In the genomic region with DNA sequence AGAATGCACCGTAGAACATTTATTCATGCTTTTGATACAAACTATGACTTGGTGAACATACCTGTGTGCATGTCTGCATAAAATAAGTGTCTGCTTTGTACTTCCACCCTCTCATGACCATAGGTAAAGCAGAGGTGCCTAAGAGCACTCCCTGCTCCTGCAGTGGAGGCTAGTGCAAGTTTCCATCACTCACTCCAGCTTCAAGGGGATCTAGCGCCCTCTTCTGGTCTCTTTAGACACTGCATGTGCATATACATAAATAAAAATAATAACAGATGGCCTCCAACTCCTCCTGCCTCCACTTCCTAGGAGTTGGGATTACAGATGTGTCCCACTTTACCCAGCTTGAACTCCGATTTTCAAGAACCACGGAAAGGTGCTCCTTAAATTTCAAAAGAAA, we compare ENCODE assay signal across 8 mouse cellular contexts. TPM values are rescaled to one million over a fixed set of nuclear protein-coding genes. Genes with fewer than 3 reads are reported as not detected.
DNase-seq lines count a peak whose midpoint lies in the region; ATAC-seq and TF ChIP-seq lines count a peak whose summit lies in the region.

No protein-coding gene starts in this region.

- no peak for ATAC-seq in hindbrain, embryonic 13.5 days (ENCODE audit: low FRiP score)
- no peak for ATAC-seq in limb, embryonic 14.5 days (ENCODE audit: low FRiP score, low read depth)
- ATAC-seq in forebrain, embryonic 15.5 days (replicated peaks), result no peak

- peaks cover 7% of the 10 kb centered on the region for H3K9me3 ChIP-seq in hindbrain, embryonic 10.5 days
- no peaks in the 10 kb centered on the region for H3K9me3 ChIP-seq in hindbrain, embryonic 13.5 days
- no peaks in the 10 kb centered on the region for H3K9me3 ChIP-seq in ES-Bruce4 (replicated peaks; ENCODE audit: control insufficient read depth, insufficient read depth, low read length, poor library complexity, severe bottlenecking)
- no peaks in the 10 kb centered on the region for H3K9me3 ChIP-seq in limb, embryonic 14.5 days (ENCODE audit: control insufficient read depth, low read length)
- H3K9me3 ChIP-seq in forebrain, embryonic 15.5 days, result no peaks in the 10 kb centered on the region

- no peaks in the 10 kb centered on the region for H3K27me3 ChIP-seq in hindbrain, embryonic 10.5 days (ENCODE audit: insufficient read depth, poor library complexity, severe bottlenecking)
- no peaks in the 10 kb centered on the region for H3K27me3 ChIP-seq in hindbrain, embryonic 13.5 days
- no peaks in the 10 kb centered on the region for H3K27me3 ChIP-seq in ES-Bruce4 (ENCODE audit: control insufficient read depth, insufficient read depth, low read length, poor library complexity, severe bottlenecking)
- H3K27me3 ChIP-seq in limb, embryonic 14.5 days (ENCODE audit: control insufficient read depth, insufficient read depth, low read length), result no peaks in the 10 kb centered on the region
- H3K27me3 ChIP-seq in splenic B cell, adult 2 months (ENCODE audit: control insufficient read depth, insufficient read depth, low read length, poor library complexity, severe bottlenecking), result no peaks in the 10 kb centered on the region
- no peaks in the 10 kb centered on the region for H3K27me3 ChIP-seq in forebrain, embryonic 15.5 days

- no peak overlapping the region for H3K4me2 ChIP-seq in hindbrain, embryonic 13.5 days
- H3K4me2 ChIP-seq in limb, embryonic 14.5 days (replicated peaks; ENCODE audit: low read depth, low read length, severe bottlenecking), result no peak overlapping the region
- no peak overlapping the region for H3K4me2 ChIP-seq in forebrain, embryonic 15.5 days (replicated peaks)

- no peaks in the 10 kb centered on the region for H3K4me1 ChIP-seq in hindbrain, embryonic 10.5 days (replicated peaks)
- no peaks in the 10 kb centered on the region for H3K4me1 ChIP-seq in hindbrain, embryonic 13.5 days (replicated peaks)
- no peaks in the 10 kb centered on the region for H3K4me1 ChIP-seq in ES-Bruce4 (ENCODE audit: control insufficient read depth, insufficient read depth, low read length)
- H3K4me1 ChIP-seq in cortical plate, adult 2 months (ENCODE audit: control insufficient read depth, insufficient read depth, low read length), result peaks cover 2% of the 10 kb centered on the region
- no peaks in the 10 kb centered on the region for H3K4me1 ChIP-seq in limb, embryonic 14.5 days (ENCODE audit: control insufficient read depth, insufficient read depth, low read length)
- H3K4me1 ChIP-seq in forebrain, embryonic 15.5 days, result no peaks in the 10 kb centered on the region

- peaks cover 69% of the 10 kb centered on the region for H3K36me3 ChIP-seq in hindbrain, embryonic 10.5 days
- H3K36me3 ChIP-seq in hindbrain, embryonic 13.5 days, result peaks cover 69% of the 10 kb centered on the region
- peaks cover 49% of the 10 kb centered on the region for H3K36me3 ChIP-seq in ES-Bruce4 (ENCODE audit: control insufficient read depth, insufficient read depth, low read length, poor library complexity, severe bottlenecking)
- H3K36me3 ChIP-seq in limb, embryonic 14.5 days (ENCODE audit: control insufficient read depth, insufficient read depth, low read length), result peaks cover 62% of the 10 kb centered on the region
- H3K36me3 ChIP-seq in splenic B cell, adult 2 months (ENCODE audit: control insufficient read depth, insufficient read depth, low read length, poor library complexity, severe bottlenecking), result peaks cover 41% of the 10 kb centered on the region
- peaks cover 48% of the 10 kb centered on the region for H3K36me3 ChIP-seq in forebrain, embryonic 15.5 days

- H3K27ac ChIP-seq in hindbrain, embryonic 10.5 days, result no peak overlapping the region
- no peak overlapping the region for H3K27ac ChIP-seq in hindbrain, embryonic 13.5 days
- H3K27ac ChIP-seq in ES-Bruce4 (ENCODE audit: insufficient read depth, low read length), result no peak overlapping the region
- no peak overlapping the region for H3K27ac ChIP-seq in cortical plate, adult 2 months (ENCODE audit: insufficient read depth, low read length)
- no peak overlapping the region for H3K27ac ChIP-seq in limb, embryonic 14.5 days (replicated peaks; ENCODE audit: low read depth, low read length)
- no peak overlapping the region for H3K27ac ChIP-seq in forebrain, embryonic 15.5 days (replicated peaks)

- DNase-seq in hindbrain, embryonic 10.5 days (ENCODE audit: low spot score), result peak; percentile 23
- peak; percentile 77 for DNase-seq in 416B (ENCODE audit: low read depth)
- peak; percentile 29 for DNase-seq in limb, embryonic 14.5 days (ENCODE audit: low spot score)
- peak; percentile 79 for DNase-seq in splenic B cell, adult 2 months (ENCODE audit: low read depth, low spot score)

- no peak for TF ChIP-seq EP300 in ES-Bruce4 (IDR thresholded peaks at IDR 0.05; ENCODE audit: insufficient read depth, low read depth, low read length)

- H3K9ac ChIP-seq in hindbrain, embryonic 13.5 days, result no peak overlapping the region
- no peak overlapping the region for H3K9ac ChIP-seq in ES-Bruce4 (ENCODE audit: low read depth, poor library complexity, severe bottlenecking)
- H3K9ac ChIP-seq in limb, embryonic 14.5 days (ENCODE audit: low read depth, low read length, severe bottlenecking), result no peak overlapping the region
- no peak overlapping the region for H3K9ac ChIP-seq in forebrain, embryonic 15.5 days (replicated peaks)

- no peak for TF ChIP-seq POLR2A in ES-Bruce4 (IDR thresholded peaks at IDR 0.05; ENCODE audit: insufficient read depth, low read length)
- no peak for TF ChIP-seq POLR2A in cortical plate, adult 2 months (IDR thresholded peaks at IDR 0.05; ENCODE audit: extremely low read depth, insufficient read depth, low read length)
- TF ChIP-seq POLR2A in limb, embryonic 14.5 days (IDR thresholded peaks at IDR 0.05; ENCODE audit: borderline replicate concordance, extremely low read depth, insufficient read depth, insufficient read length), result no peak

- no peak overlapping the region for H3K4me3 ChIP-seq in hindbrain, embryonic 10.5 days
- no peak overlapping the region for H3K4me3 ChIP-seq in hindbrain, embryonic 13.5 days
- H3K4me3 ChIP-seq in ES-Bruce4 (ENCODE audit: low read depth, low read length), result no peak overlapping the region
- no peak overlapping the region for H3K4me3 ChIP-seq in cortical plate, adult 2 months (ENCODE audit: insufficient read depth, low read length)
- H3K4me3 ChIP-seq in limb, embryonic 14.5 days (replicated peaks; ENCODE audit: low read length), result no peak overlapping the region
- H3K4me3 ChIP-seq in forebrain, embryonic 15.5 days, result no peak overlapping the region

- peak; percentile 64 for TF ChIP-seq CTCF in ES-Bruce4 (IDR thresholded peaks at IDR 0.05; ENCODE audit: low read depth, low read length)
- TF ChIP-seq CTCF in cortical plate, adult 2 months (IDR thresholded peaks at IDR 0.05; ENCODE audit: extremely low read depth, insufficient read depth, low read length), result peak; percentile 61

- WGBS in hindbrain, embryonic 10.5 days, result 59% methylated on average over 4 of the region's 4 CpGs
- WGBS in hindbrain, embryonic 13.5 days, result 64% methylated on average over 4 of the region's 4 CpGs
- WGBS in limb, embryonic 14.5 days, result 57% methylated on average over 4 of the region's 4 CpGs
- 64% methylated on average over 4 of the region's 4 CpGs for WGBS in forebrain, embryonic 15.5 days

RNA-seq across cellular contexts. Expression of gene Nfu1, which starts 7.9 kb away (rescaled TPM):
- polyA plus RNA-seq in hindbrain, embryonic 10.5 days (2016; fragmentation: Nextera tagmentation; extraction: Ambion mirVana), result 90.6 and 104 TPM in 2 replicates
- 126 and 130 TPM in 2 replicates for polyA plus RNA-seq in hindbrain, embryonic 13.5 days (2015; fragmentation: Nextera tagmentation; extraction: Ambion mirVana)
- polyA plus RNA-seq in ES-Bruce4 (2011; ENCODE audit: insufficient read depth, insufficient read length, low read depth, missing spikeins), result 77.5 and 78.1 TPM in 2 replicates
- 116 and 125 TPM in 2 replicates for polyA plus RNA-seq in cortical plate, adult 2 months (2012; rRNA removed)
- 136 and 141 TPM in 2 replicates for polyA plus RNA-seq in limb, embryonic 14.5 days (2012; rRNA removed)
- 94.1 and 104 TPM in 2 replicates for polyA plus RNA-seq in limb, embryonic 14.5 days (2014; fragmentation: Nextera tagmentation; extraction: Ambion mirVana)
- polyA plus RNA-seq in forebrain, embryonic 15.5 days (2015; fragmentation: Nextera tagmentation; extraction: Ambion mirVana), result 101 and 106 TPM in 2 replicates

RNA-seq across cellular contexts. Expression of gene Gfpt1, which starts 25.7 kb away (rescaled TPM):
- polyA plus RNA-seq in hindbrain, embryonic 10.5 days (2016; fragmentation: Nextera tagmentation; extraction: Ambion mirVana), result 11.4 and 15.0 TPM in 2 replicates
- polyA plus RNA-seq in hindbrain, embryonic 13.5 days (2015; fragmentation: Nextera tagmentation; extraction: Ambion mirVana), result 19.0 and 22.5 TPM in 2 replicates
- polyA plus RNA-seq in ES-Bruce4 (2011; ENCODE audit: insufficient read depth, insufficient read length, low read depth, missing spikeins), result 48.1 and 54.6 TPM in 2 replicates
- 25.1 and 25.4 TPM in 2 replicates for polyA plus RNA-seq in cortical plate, adult 2 months (2012; rRNA removed)
- 35.8 and 37.7 TPM in 2 replicates for polyA plus RNA-seq in limb, embryonic 14.5 days (2012; rRNA removed)
- 21.5 and 22.7 TPM in 2 replicates for polyA plus RNA-seq in limb, embryonic 14.5 days (2014; fragmentation: Nextera tagmentation; extraction: Ambion mirVana)
- 18.6 and 19.6 TPM in 2 replicates for polyA plus RNA-seq in forebrain, embryonic 15.5 days (2015; fragmentation: Nextera tagmentation; extraction: Ambion mirVana)

Comparison
In these comparisons a context has a peak if more than half of its experiments do, and no peak if none do; other contexts are left out.
1. DNase-seq: peak in every context shown above with its lines; median percentile 79 in splenic B cell, adult 2 months; 77 in 416B; 29 in limb, embryonic 14.5 days; 23 in hindbrain, embryonic 10.5 days.